Mouse (Mus musculus): ENCODE results near the gene Lacc1. TPM values are rescaled to one million over a fixed set of nuclear protein-coding genes. Genes with fewer than 3 reads are reported as not detected.
A peak's percentile ranks its signal among the peaks of the same experiment; 100 is the strongest.

Lacc1 gene
- 5.1 and 6.4 TPM in 2 replicates for polyA plus RNA-seq (2014; fragmentation: Nextera tagmentation; extraction: Ambion mirVana)

GRCm38 (mm10) chr14:77036226-77037046 is at the start of gene Lacc1, which contains the start of gene Ccdc122:
Lacc1 (minus strand) TSS chr14:77036904.
Ccdc122 (plus strand) TSS chr14:77036772.
- peak within 1 kb of the TSS; percentile 79 for H3K4me2 ChIP-seq (ENCODE audit: low read length)
- H3K9ac ChIP-seq (ENCODE audit: low read length) = peak within 1 kb of the TSS; percentile 76
- 0 out of 4 replicates have a peak within 1 kb of the TSS, but pooled peaks of 1 of the 2 experiments have one; percentile 30 for H3K27ac ChIP-seq (replicated peaks in 1 of 2; ENCODE audit: control insufficient read depth in 1 of 2, insufficient read depth in 1 of 2, low read depth in 2 of 2, low read length in 2 of 2)
- peaks cover 7 to 16% of the 10 kb centered on the region in 2 experiments for H3K4me1 ChIP-seq (ENCODE audit: control insufficient read depth in 2 of 2, insufficient read depth in 2 of 2, low read length in 2 of 2)
- peak; percentile 62 for ATAC-seq (ENCODE audit: insufficient number of reproducible peaks, insufficient read depth, low FRiP score, low read depth)
- under 1% methylated on average over 77 of the region's 86 CpGs for WGBS
- H3K9me3 ChIP-seq (ENCODE audit: control insufficient read depth, low read length) = no peaks in the 10 kb centered on the region
- peak within 1 kb of the TSS; percentile 61 to 89 for H3K4me3 ChIP-seq (ENCODE audit: control insufficient read depth in 1 of 2, insufficient read depth in 1 of 2, low read depth in 1 of 2, low read length in 2 of 2)
- no peaks in the 10 kb centered on the region for H3K36me3 ChIP-seq (ENCODE audit: control insufficient read depth, insufficient read depth, low read length)
- H3K27me3 ChIP-seq (ENCODE audit: control insufficient read depth, insufficient read depth, low read length) = no peaks in the 10 kb centered on the region

- H3K4me1 ChIP-seq (ENCODE audit: control insufficient read depth in 2 of 2, insufficient read depth in 2 of 2, low read length in 2 of 2) = no peaks in the 10 kb centered on the region
- ATAC-seq (ENCODE audit: insufficient number of reproducible peaks, insufficient read depth, low FRiP score, low read depth) = no peak
- 87% methylated on average over 5 of the region's 5 CpGs for WGBS
- H3K36me3 ChIP-seq (ENCODE audit: control insufficient read depth, insufficient read depth, low read length) = no peaks in the 10 kb centered on the region
- no peak overlapping the region for H3K9ac ChIP-seq (ENCODE audit: low read length)
- H3K27me3 ChIP-seq (ENCODE audit: control insufficient read depth, insufficient read depth, low read length) = no peaks in the 10 kb centered on the region
- H3K9me3 ChIP-seq (ENCODE audit: control insufficient read depth, low read length) = no peaks in the 10 kb centered on the region
- H3K4me2 ChIP-seq (ENCODE audit: low read length) = no peak overlapping the region
- no peak overlapping the region for H3K27ac ChIP-seq (replicated peaks in 1 of 2; ENCODE audit: control insufficient read depth in 1 of 2, insufficient read depth in 1 of 2, low read depth in 2 of 2, low read length in 2 of 2)
- H3K4me3 ChIP-seq (ENCODE audit: control insufficient read depth in 1 of 2, insufficient read depth in 1 of 2, low read depth in 1 of 2, low read length in 2 of 2) = no peak overlapping the region
Observed at GRCm38 (mm10) chr14:77081248-77081647, 44.5 kb upstream of the Lacc1 start.

GRCm38 (mm10) chr14:77069361-77069760 is 32.7 kb upstream of the Lacc1 start:
- no peaks in the 10 kb centered on the region for H3K9me3 ChIP-seq (ENCODE audit: control insufficient read depth, low read length)
- H3K4me2 ChIP-seq (ENCODE audit: low read length) = no peak overlapping the region
- H3K27me3 ChIP-seq (ENCODE audit: control insufficient read depth, insufficient read depth, low read length) = no peaks in the 10 kb centered on the region
- WGBS = 88% methylated on average over 1 of the region's 1 CpGs
- no peak overlapping the region for H3K9ac ChIP-seq (ENCODE audit: low read length)
- H3K27ac ChIP-seq (replicated peaks in 1 of 2; ENCODE audit: control insufficient read depth in 1 of 2, insufficient read depth in 1 of 2, low read depth in 2 of 2, low read length in 2 of 2) = no peak overlapping the region
- H3K4me3 ChIP-seq (ENCODE audit: control insufficient read depth in 1 of 2, insufficient read depth in 1 of 2, low read depth in 1 of 2, low read length in 2 of 2) = no peak overlapping the region
- no peaks in the 10 kb centered on the region for H3K36me3 ChIP-seq (ENCODE audit: control insufficient read depth, insufficient read depth, low read length)
- no peaks in the 10 kb centered on the region for H3K4me1 ChIP-seq (ENCODE audit: control insufficient read depth in 2 of 2, insufficient read depth in 2 of 2, low read length in 2 of 2)
- no peak for ATAC-seq (ENCODE audit: insufficient number of reproducible peaks, insufficient read depth, low FRiP score, low read depth)

DNA sequence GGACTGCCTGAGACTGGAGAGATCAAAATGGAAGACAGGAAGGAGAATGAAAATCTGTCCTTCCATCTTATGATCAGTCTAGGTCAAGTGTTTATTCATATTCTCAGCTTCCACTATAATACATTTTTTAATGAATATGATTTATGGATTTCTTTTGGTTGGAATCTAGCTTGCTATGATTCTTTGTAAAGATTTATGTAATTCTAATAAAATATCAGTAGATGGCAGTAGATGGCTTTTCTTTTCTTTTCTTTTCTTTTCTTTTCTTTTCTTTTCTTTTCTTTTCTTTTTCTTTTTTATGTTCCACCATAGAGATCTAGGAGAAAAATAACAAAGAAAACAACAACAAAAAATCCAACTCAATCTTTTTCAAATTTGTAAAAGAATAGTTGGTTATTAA is 16.6 kb upstream of the Lacc1 start:
- no peak for ATAC-seq (ENCODE audit: insufficient number of reproducible peaks, insufficient read depth, low FRiP score, low read depth)

DNA sequence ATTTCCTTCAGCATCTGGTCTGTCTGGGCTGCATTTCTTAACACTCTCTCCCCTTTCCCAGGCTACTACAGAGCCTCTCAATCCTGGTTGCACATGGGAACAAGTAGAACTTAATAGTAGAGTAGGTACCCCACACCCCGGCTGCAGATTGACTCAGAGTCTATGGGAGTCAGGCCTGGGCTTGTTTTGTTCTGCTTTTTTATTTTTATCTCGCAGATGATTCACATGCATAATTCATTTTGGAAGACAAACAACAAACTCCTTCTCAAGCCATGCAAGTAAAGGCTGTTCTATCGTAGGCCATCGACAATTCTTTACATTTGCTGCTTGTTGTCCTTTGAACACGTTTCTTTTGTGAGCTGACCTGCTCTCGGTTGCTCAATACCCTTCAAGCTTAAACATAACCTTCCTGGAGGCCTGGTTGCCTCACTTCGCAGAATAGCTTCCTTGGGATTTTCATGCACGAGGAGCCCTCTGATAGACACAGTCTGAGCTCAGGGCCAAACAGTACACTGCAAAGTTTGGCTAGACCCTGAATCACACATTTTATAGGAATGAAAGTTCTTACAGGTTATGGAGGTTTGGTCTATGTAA is 1.2 kb upstream of the Lacc1 start:
- Histone ChIP-seq H3K27ac (replicated peaks in 1 of 2; ENCODE audit: control insufficient read depth in 1 of 2, insufficient read depth in 1 of 2, low read depth in 2 of 2, low read length in 2 of 2) (no peak overlapping the region), H3K27me3 (ENCODE audit: control insufficient read depth, insufficient read depth, low read length) (no peaks in the 10 kb centered on the region), H3K9me3 (ENCODE audit: control insufficient read depth, low read length) (no peaks in the 10 kb centered on the region), H3K4me3 (ENCODE audit: control insufficient read depth in 1 of 2, insufficient read depth in 1 of 2, low read depth in 1 of 2, low read length in 2 of 2) (no peak overlapping the region), H3K36me3 (ENCODE audit: control insufficient read depth, insufficient read depth, low read length) (no peaks in the 10 kb centered on the region), H3K9ac (ENCODE audit: low read length) (no peak overlapping the region), H3K4me1 (ENCODE audit: control insufficient read depth in 2 of 2, insufficient read depth in 2 of 2, low read length in 2 of 2) (peaks cover 3% of the 10 kb centered on the region in 2 experiments; a peak in 2 of 4 replicates), H3K4me2 (ENCODE audit: low read length) (no peak overlapping the region)
- ATAC-seq (ENCODE audit: insufficient number of reproducible peaks, insufficient read depth, low FRiP score, low read depth) = no peak
- WGBS = 81% methylated on average over 8 of the region's 8 CpGs

More for the DNA sequence above, 16.6 kb upstream of the Lacc1 start:
- Histone ChIP-seq H3K4me2 (ENCODE audit: low read length) (no peak overlapping the region), H3K27me3 (ENCODE audit: control insufficient read depth, insufficient read depth, low read length) (no peaks in the 10 kb centered on the region), H3K36me3 (ENCODE audit: control insufficient read depth, insufficient read depth, low read length) (no peaks in the 10 kb centered on the region), H3K9ac (ENCODE audit: low read length) (no peak overlapping the region), H3K9me3 (ENCODE audit: control insufficient read depth, low read length) (no peaks in the 10 kb centered on the region), H3K4me3 (ENCODE audit: control insufficient read depth in 1 of 2, insufficient read depth in 1 of 2, low read depth in 1 of 2, low read length in 2 of 2) (no peak overlapping the region), H3K27ac (replicated peaks in 1 of 2; ENCODE audit: control insufficient read depth in 1 of 2, insufficient read depth in 1 of 2, low read depth in 2 of 2, low read length in 2 of 2) (no peak overlapping the region), H3K4me1 (ENCODE audit: control insufficient read depth in 2 of 2, insufficient read depth in 2 of 2, low read length in 2 of 2) (no peaks in the 10 kb centered on the region)

DNA sequence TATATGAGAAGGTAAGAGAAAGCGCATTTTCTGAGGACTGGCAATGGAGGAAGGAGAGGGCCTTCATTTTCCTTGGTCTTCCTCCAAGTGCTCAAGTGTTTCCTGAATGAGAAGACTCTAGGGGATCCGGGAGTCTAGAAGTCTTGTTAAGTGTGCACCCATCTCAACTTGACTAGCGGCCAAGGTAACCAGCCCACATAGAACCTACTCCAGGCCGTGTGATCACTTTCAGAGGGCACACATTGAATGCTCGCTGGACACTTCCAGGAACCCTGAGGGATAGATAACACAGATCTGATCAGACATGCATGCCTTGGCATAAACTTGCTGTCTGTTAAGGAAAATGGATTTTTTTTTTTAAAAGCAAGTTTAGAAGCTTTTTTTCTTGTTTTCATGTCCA is 626 bp upstream of the Lacc1 start:
- H3K27ac ChIP-seq (replicated peaks in 1 of 2; ENCODE audit: control insufficient read depth in 1 of 2, insufficient read depth in 1 of 2, low read depth in 2 of 2, low read length in 2 of 2) = no peak overlapping the region
- peak overlapping the region; percentile 79 for H3K4me2 ChIP-seq (ENCODE audit: low read length)
- no peak for ATAC-seq (ENCODE audit: insufficient number of reproducible peaks, insufficient read depth, low FRiP score, low read depth)
- peaks cover 4 to 7% of the 10 kb centered on the region in 2 experiments for H3K4me1 ChIP-seq (ENCODE audit: control insufficient read depth in 2 of 2, insufficient read depth in 2 of 2, low read length in 2 of 2)
- H3K9me3 ChIP-seq (ENCODE audit: control insufficient read depth, low read length) = no peaks in the 10 kb centered on the region
- 71% methylated on average over 5 of the region's 5 CpGs for WGBS
- no peaks in the 10 kb centered on the region for H3K36me3 ChIP-seq (ENCODE audit: control insufficient read depth, insufficient read depth, low read length)
- no peak overlapping the region for H3K9ac ChIP-seq (ENCODE audit: low read length)
- no peak overlapping the region for H3K4me3 ChIP-seq (ENCODE audit: control insufficient read depth in 1 of 2, insufficient read depth in 1 of 2, low read depth in 1 of 2, low read length in 2 of 2)
- no peaks in the 10 kb centered on the region for H3K27me3 ChIP-seq (ENCODE audit: control insufficient read depth, insufficient read depth, low read length)

DNA sequence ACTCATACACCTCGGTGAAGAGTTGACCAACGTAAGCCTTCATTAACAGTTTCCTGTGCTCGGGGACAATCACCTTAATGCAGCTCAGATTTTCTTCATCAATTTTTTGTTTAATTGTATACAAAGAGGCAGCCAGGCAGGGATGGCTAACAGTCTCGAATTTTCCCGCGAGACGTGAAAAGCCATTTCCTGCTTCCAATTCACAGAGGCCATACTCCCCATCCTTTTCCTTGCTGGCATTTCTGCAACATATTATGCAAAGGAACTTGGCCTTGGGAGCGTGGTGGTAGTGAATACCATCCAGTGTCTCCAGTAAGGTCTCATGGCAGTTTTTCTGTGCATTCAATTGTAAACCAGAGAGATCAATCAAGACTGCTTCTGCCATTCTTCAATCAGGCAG is 1.7 kb downstream of the Lacc1 start:
- H3K9me3 ChIP-seq (ENCODE audit: control insufficient read depth, low read length) = no peaks in the 10 kb centered on the region
- peaks cover 7 to 18% of the 10 kb centered on the region in 2 experiments for H3K4me1 ChIP-seq (ENCODE audit: control insufficient read depth in 2 of 2, insufficient read depth in 2 of 2, low read length in 2 of 2)
- no peak for ATAC-seq (ENCODE audit: insufficient number of reproducible peaks, insufficient read depth, low FRiP score, low read depth)
- H3K36me3 ChIP-seq (ENCODE audit: control insufficient read depth, insufficient read depth, low read length) = no peaks in the 10 kb centered on the region
- 94% methylated on average over 8 of the region's 8 CpGs for WGBS
- H3K4me2 ChIP-seq (ENCODE audit: low read length) = no peak overlapping the region
- 0 out of 2 replicates have a peak, but pooled peaks cover 3% of the 10 kb centered on the region for H3K27me3 ChIP-seq (ENCODE audit: control insufficient read depth, insufficient read depth, low read length)
- no peak overlapping the region for H3K4me3 ChIP-seq (ENCODE audit: control insufficient read depth in 1 of 2, insufficient read depth in 1 of 2, low read depth in 1 of 2, low read length in 2 of 2)
- no peak overlapping the region for H3K9ac ChIP-seq (ENCODE audit: low read length)
- no peak overlapping the region for H3K27ac ChIP-seq (replicated peaks in 1 of 2; ENCODE audit: control insufficient read depth in 1 of 2, insufficient read depth in 1 of 2, low read depth in 2 of 2, low read length in 2 of 2)
